Mouse (Mus musculus) liver, adult 2 months (tissue): ENCODE measurements around the gene Fars2.

ENCODE experiments used
- CTCF ChIP-seq: fragments of 200-500 bp; IDR thresholded peaks from 2 replicates; pipeline ENCODE4 v1.5.1; 2011; ENCODE audit warnings: low read depth, low read length, control low read depth
- POLR2A ChIP-seq: fragments of 200-500 bp; IDR thresholded peaks from 2 replicates; pipeline ENCODE4 v1.6.1; 2011; ENCODE audit warnings: low read length, control low read depth; ENCODE audit not compliant: insufficient read depth; ENCODE audit errors: extremely low read depth

- TF ChIP-seq POLR2A (no peak), CTCF (no peak)
Observed at GRCm38 (mm10) chr13:36193484-36194113, 76.4 kb downstream of the Fars2 start.
